Mouse (Mus musculus) thymus, postnatal 36 days (tissue): Measurements from ENCODE around the gene Alms1.
"Not testable (repeated sequence)": the region's sequence is repeated elsewhere in the genome, so short reads cannot be mapped to it uniquely, and the experiment has no call there.

Experiments
- DNase-seq, 2 experiments: peaks; one replicate each; pipeline ENCODE4 v3.0.0; 2022; ENCODE audit warnings: mixed read lengths in 2 of 2

Gene Alms1

GRCm38 (mm10) chr6:85587396-85588143 is at the start of gene Alms1:
Alms1 (plus strand) TSS chr6:85587531.
- DNase-seq = peak; percentile 91 to 93

- DNase-seq = no peak
These were observed 43.8 kb upstream of the Alms1 start for GRCm38 (mm10) chr6:85543351-85544175.

- no peak for DNase-seq
These were observed 43.0 kb upstream of the Alms1 start for GRCm38 (mm10) chr6:85544251-85544881.

GRCm38 (mm10) chr6:85547642-85548041 is 39.7 kb upstream of the Alms1 start:
- no peak for DNase-seq

- no peak for DNase-seq
These were observed 25.0 kb upstream of the Alms1 start for GRCm38 (mm10) chr6:85562374-85562773.

- DNase-seq = no peak
These were observed 14.5 kb upstream of the Alms1 start for GRCm38 (mm10) chr6:85572816-85573215.

GRCm38 (mm10) chr6:85581688-85582087 is 5.6 kb upstream of the Alms1 start:
- no peak for DNase-seq

GRCm38 (mm10) chr6:85584612-85585011 is 2.7 kb upstream of the Alms1 start:
- no peak for DNase-seq

- DNase-seq = peak; percentile 3 to 12
These were observed 445 bp upstream of the Alms1 start for GRCm38 (mm10) chr6:85586805-85587367.

GRCm38 (mm10) chr6:85588164-85588563 is 833 bp downstream of the Alms1 start:
- DNase-seq = no peak

GRCm38 (mm10) chr6:85588568-85588967 is 1.2 kb downstream of the Alms1 start:
- no peak for DNase-seq

GRCm38 (mm10) chr6:85590116-85590515 is 2.8 kb downstream of the Alms1 start:
- no peak for DNase-seq

- DNase-seq = no peak
These were observed 12.0 kb downstream of the Alms1 start for GRCm38 (mm10) chr6:85599310-85599709.

- DNase-seq = no peak
These were observed 23.2 kb downstream of the Alms1 start for GRCm38 (mm10) chr6:85610511-85610910.

- DNase-seq = no peak
These were observed 33.5 kb downstream of the Alms1 start for GRCm38 (mm10) chr6:85620826-85621225.

- no peak for DNase-seq
These were observed 34.3 kb downstream of the Alms1 start for GRCm38 (mm10) chr6:85621600-85621999.

GRCm38 (mm10) chr6:85624511-85624910 is 37.2 kb downstream of the Alms1 start:
- no peak for DNase-seq

- DNase-seq = no peak
These were observed 45.8 kb downstream of the Alms1 start for GRCm38 (mm10) chr6:85633165-85633564.

- no peak for DNase-seq
These were observed 65.9 kb downstream of the Alms1 start for GRCm38 (mm10) chr6:85653244-85653643.

GRCm38 (mm10) chr6:85701943-85702342 is 114.6 kb downstream of the Alms1 start:
- DNase-seq = not testable (repeated sequence)

GRCm38 (mm10) chr6:85709206-85709605 is 121.9 kb downstream of the Alms1 start:
- DNase-seq = not testable (repeated sequence)

GRCm38 (mm10) chr6:85709607-85710006 is 122.3 kb downstream of the Alms1 start:
- not testable (repeated sequence) for DNase-seq

GRCm38 (mm10) chr6:85713105-85713504 is 125.8 kb downstream of the Alms1 start, which contains the start of gene Nat8f7:
Nat8f7 (minus strand) TSS chr6:85713205.
- DNase-seq = not testable (repeated sequence)
